11 mouse cellular contexts compared by ENCODE assay signal in the genomic region with DNA sequence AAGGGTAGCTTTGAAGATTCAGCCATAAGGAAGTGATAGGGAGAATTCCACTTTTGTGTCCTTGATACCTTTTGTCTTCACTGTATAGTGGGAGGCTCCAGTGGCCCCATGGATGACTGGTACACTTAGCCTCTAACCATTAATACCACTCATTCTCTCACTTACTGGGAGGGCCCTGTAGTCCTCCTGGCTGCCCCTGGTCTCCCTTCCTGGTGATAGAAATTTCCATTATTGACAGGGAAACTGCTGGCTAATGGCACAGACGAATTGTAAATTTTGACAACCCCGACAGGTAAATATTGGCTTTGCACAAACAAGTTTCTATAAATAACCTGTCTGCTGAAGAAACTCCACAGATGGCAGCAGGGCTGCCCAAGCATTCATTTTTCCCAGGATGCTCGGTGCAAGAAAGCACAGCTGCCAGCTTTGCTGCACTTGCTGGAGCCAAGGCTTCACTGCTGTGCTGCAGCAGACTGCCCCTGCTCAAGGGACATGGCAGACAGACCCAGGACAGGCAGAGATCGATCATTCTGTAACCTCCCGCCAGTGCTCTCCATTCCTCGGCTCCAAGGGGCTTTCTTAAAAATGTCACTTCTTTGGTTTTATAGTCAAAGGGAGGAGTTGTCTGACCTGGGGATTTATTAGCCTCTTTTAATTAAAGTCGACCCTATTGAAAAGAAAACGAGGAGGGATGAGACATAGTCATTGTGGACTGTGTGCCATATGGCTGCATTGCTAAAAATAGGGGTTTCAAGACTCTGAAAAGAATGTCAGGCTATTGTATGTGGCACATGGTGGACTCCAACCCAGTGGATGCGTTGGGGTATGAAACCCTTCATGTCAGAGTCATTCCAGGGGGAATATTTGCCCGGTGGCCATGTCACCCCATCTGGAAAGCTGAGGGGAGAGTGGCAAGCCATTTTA.
DNase-seq lines count a peak whose midpoint lies in the region; ATAC-seq lines count a peak whose summit lies in the region.
"Had no signal": no experiment of that assay in that cellular context is flagged by ENCODE, and none has a peak within 500 bp of the region (broad histone marks: within the 10 kb centered on the region; RNA-seq: fewer than 3 reads in every experiment).

No protein-coding gene starts in this region.

- no peak overlapping the region for H3K4me3 ChIP-seq in hindbrain, embryonic 11.5 days (ENCODE audit: low read depth, low read length)
- no peak overlapping the region for H3K4me3 ChIP-seq in midbrain, embryonic 16.5 days (ENCODE audit: low read depth, low read length)

- H3K9ac ChIP-seq in hindbrain, embryonic 11.5 days (ENCODE audit: low read depth, low read length): no peak overlapping the region
- H3K9ac ChIP-seq in midbrain, embryonic 16.5 days (ENCODE audit: low read depth, low read length): no peak overlapping the region

- H3K4me2 ChIP-seq in hindbrain, embryonic 11.5 days (replicated peaks; ENCODE audit: low read depth, low read length): no peak overlapping the region
- no peak overlapping the region for H3K4me2 ChIP-seq in midbrain, embryonic 16.5 days (ENCODE audit: low read length)

- no peaks in the 10 kb centered on the region for H3K4me1 ChIP-seq in hindbrain, embryonic 11.5 days (replicated peaks; ENCODE audit: control insufficient read depth, insufficient read depth, low read length)
- H3K4me1 ChIP-seq in midbrain, embryonic 16.5 days (ENCODE audit: control insufficient read depth, insufficient read depth, low read length): peaks cover under 1% of the 10 kb centered on the region; the same call in 1 of the 2 replicates

- H3K36me3 ChIP-seq in hindbrain, embryonic 11.5 days (ENCODE audit: control insufficient read depth, insufficient read depth, low read length): no peaks in the 10 kb centered on the region
- no peaks in the 10 kb centered on the region for H3K36me3 ChIP-seq in midbrain, embryonic 16.5 days (ENCODE audit: control insufficient read depth, insufficient read depth, low read length)

- no peak for DNase-seq in frontal cortex, postnatal 14 days (ENCODE audit: low spot score in 2 of 2)
- peak; percentile 79 for DNase-seq in brain, adult 2 months (ENCODE audit: low read depth, low spot score)
- DNase-seq in hindbrain, embryonic 11.5 days (ENCODE audit: low spot score): no peak
- DNase-seq in adipocyte (ENCODE audit: low spot score): no peak
- DNase-seq in Muller cell, postnatal 12 days (ENCODE audit: inconsistent ontology term): no peak
- no peak for DNase-seq in layer of hippocampus, postnatal 36 days
- DNase-seq: gastrocnemius, postnatal 14 days; heart, postnatal 10 days; liver had no signal

- peak overlapping the region; percentile 39; the same call in 1 of the 2 replicates for H3K27ac ChIP-seq in hindbrain, embryonic 11.5 days (ENCODE audit: low read depth, low read length)
- no peak overlapping the region for H3K27ac ChIP-seq in midbrain, embryonic 16.5 days (ENCODE audit: low read length)

- H3K27me3 ChIP-seq in hindbrain, embryonic 11.5 days (ENCODE audit: control insufficient read depth, insufficient read depth, low read length): no peaks in the 10 kb centered on the region
- H3K27me3 ChIP-seq in midbrain, embryonic 16.5 days (ENCODE audit: control insufficient read depth, insufficient read depth, low read depth, low read length): no peaks in the 10 kb centered on the region

- ATAC-seq in frontal cortex, adult (ENCODE audit: low TSS enrichment): peak; percentile 42
- ATAC-seq in hindbrain, embryonic 11.5 days (ENCODE audit: low FRiP score): peak; percentile 79
- ATAC-seq in midbrain, embryonic 16.5 days: peak; percentile 53; the same call in 1 of the 2 replicates

- H3K9me3 ChIP-seq in hindbrain, embryonic 11.5 days (ENCODE audit: control insufficient read depth, low read length): no peaks in the 10 kb centered on the region
- no peaks in the 10 kb centered on the region for H3K9me3 ChIP-seq in midbrain, embryonic 16.5 days (replicated peaks; ENCODE audit: control insufficient read depth, low read length, poor library complexity, severe bottlenecking)

- 50% methylated on average over 10 of the region's 10 CpGs for WGBS in hindbrain, embryonic 11.5 days
- WGBS in midbrain, embryonic 16.5 days: 48% methylated on average over 10 of the region's 10 CpGs
